9 mouse cellular contexts compared by ENCODE assay signal in the genomic region with DNA sequence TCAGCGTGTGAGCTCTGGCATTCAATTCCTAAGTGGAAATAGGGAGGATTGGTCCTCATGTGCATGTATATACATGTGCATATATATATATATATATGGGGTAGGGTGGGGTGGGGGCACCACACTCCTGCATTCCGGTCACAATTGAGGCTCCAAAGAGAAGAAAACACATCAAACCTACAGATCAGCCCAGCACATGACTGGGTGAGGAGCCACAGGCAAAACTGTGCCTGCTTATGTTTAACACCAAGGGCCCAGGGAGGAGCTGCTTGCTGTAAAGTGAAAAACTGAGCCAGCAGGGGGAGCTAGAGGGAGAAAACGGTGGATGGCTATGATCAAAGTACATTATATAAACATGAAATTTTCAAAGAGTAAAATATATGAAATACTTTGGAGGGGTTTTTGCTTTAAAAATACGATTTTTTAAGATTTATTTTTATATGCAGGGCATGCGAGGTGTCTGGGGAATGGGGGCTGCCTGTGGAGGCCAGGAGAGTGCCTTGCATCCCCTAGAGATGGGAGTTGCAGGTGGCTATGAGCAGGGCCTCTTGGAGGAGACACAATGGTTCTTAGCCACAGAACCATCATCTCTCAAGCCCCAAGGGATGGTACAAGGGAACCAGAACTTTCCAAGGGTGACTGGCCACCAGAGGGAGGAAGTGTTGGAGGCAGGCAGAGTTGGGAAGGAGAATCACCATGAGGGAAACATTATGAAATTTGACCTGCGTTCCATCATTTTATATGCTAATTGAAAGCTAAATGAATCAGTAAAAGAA. TPM values are rescaled to one million over a fixed set of nuclear protein-coding genes. Genes with fewer than 3 reads are reported as not detected.
DNase-seq lines count a peak whose midpoint lies in the region; ATAC-seq and TF ChIP-seq lines count a peak whose summit lies in the region.
"Had no signal": no experiment of that assay in that cellular context is flagged by ENCODE, and none has a peak within 500 bp of the region (broad histone marks: within the 10 kb centered on the region; RNA-seq: fewer than 3 reads in every experiment).

No protein-coding gene starts in this region.

- DNase-seq in G1E (ENCODE audit: low spot score), result peak; percentile 64
- peak; percentile 76 for DNase-seq in c-Kit-positive CD71-negative TER-119-negative erythroid progenitor cells, embryonic 14.5 days (ENCODE audit: low read depth)
- DNase-seq in forebrain, embryonic 14.5 days (ENCODE audit: low spot score), result peak; percentile 89
- peak; percentile 89 for DNase-seq in hindbrain, embryonic 11.5 days (ENCODE audit: low spot score)
- peak; percentile 73 to 91 for DNase-seq in layer of hippocampus, adult 8-10 months (ENCODE audit: low spot score in 2 of 2)
- DNase-seq in ovary, postnatal 36 days (ENCODE audit: low spot score), result peak; percentile 47
- peak; percentile 91 for DNase-seq in thymus, postnatal 4 days

- H3K4me2 ChIP-seq in forebrain, embryonic 14.5 days (ENCODE audit: low read length), result no peak overlapping the region
- H3K4me2 ChIP-seq in hindbrain, embryonic 11.5 days (replicated peaks; ENCODE audit: low read depth, low read length), result no peak overlapping the region
- H3K4me2 ChIP-seq in lung, embryonic 15.5 days, result no peak overlapping the region

- peaks cover 9% of the 10 kb centered on the region for H3K27me3 ChIP-seq in G1E (ENCODE audit: insufficient read depth, low read length)
- no peaks in the 10 kb centered on the region for H3K27me3 ChIP-seq in forebrain, embryonic 14.5 days (replicated peaks; ENCODE audit: control insufficient read depth, insufficient read depth, low read length)
- H3K27me3 ChIP-seq in hindbrain, embryonic 11.5 days (ENCODE audit: control insufficient read depth, insufficient read depth, low read length), result no peaks in the 10 kb centered on the region
- no peaks in the 10 kb centered on the region for H3K27me3 ChIP-seq in lung, embryonic 15.5 days
- H3K27me3 ChIP-seq: limb, embryonic 15.5 days had no signal

- no peak overlapping the region for H3K4me3 ChIP-seq in G1E (ENCODE audit: low read depth, low read length)
- H3K4me3 ChIP-seq in forebrain, embryonic 14.5 days (ENCODE audit: low read depth, low read length), result no peak overlapping the region
- H3K4me3 ChIP-seq in hindbrain, embryonic 11.5 days (ENCODE audit: low read depth, low read length), result no peak overlapping the region
- no peak overlapping the region for H3K4me3 ChIP-seq in lung, embryonic 15.5 days

- WGBS in forebrain, embryonic 14.5 days, result 36% methylated on average over 6 of the region's 6 CpGs
- WGBS in hindbrain, embryonic 11.5 days, result 37% methylated on average over 6 of the region's 6 CpGs
- 28% methylated on average over 6 of the region's 6 CpGs for WGBS in lung, embryonic 15.5 days

- peaks cover 59% of the 10 kb centered on the region for H3K4me1 ChIP-seq in G1E (ENCODE audit: insufficient read depth, low read depth, low read length)
- no peaks in the 10 kb centered on the region for H3K4me1 ChIP-seq in forebrain, embryonic 14.5 days (ENCODE audit: control insufficient read depth, insufficient read depth, low read length)
- H3K4me1 ChIP-seq in hindbrain, embryonic 11.5 days (replicated peaks; ENCODE audit: control insufficient read depth, insufficient read depth, low read length), result no peaks in the 10 kb centered on the region; the same call in 1 of the 2 replicates
- peaks cover 8% of the 10 kb centered on the region for H3K4me1 ChIP-seq in lung, embryonic 15.5 days

- no peaks in the 10 kb centered on the region for H3K9me3 ChIP-seq in G1E (replicated peaks)
- no peaks in the 10 kb centered on the region for H3K9me3 ChIP-seq in forebrain, embryonic 14.5 days (replicated peaks; ENCODE audit: control insufficient read depth, low read length)
- no peaks in the 10 kb centered on the region for H3K9me3 ChIP-seq in hindbrain, embryonic 11.5 days (ENCODE audit: control insufficient read depth, low read length)
- H3K9me3 ChIP-seq in lung, embryonic 15.5 days, result no peaks in the 10 kb centered on the region
- H3K9me3 ChIP-seq: limb, embryonic 15.5 days had no signal

- no peak overlapping the region for H3K9ac ChIP-seq in forebrain, embryonic 14.5 days (ENCODE audit: low read length)
- H3K9ac ChIP-seq in hindbrain, embryonic 11.5 days (ENCODE audit: low read depth, low read length), result no peak overlapping the region
- H3K9ac ChIP-seq in lung, embryonic 15.5 days, result no peak overlapping the region
- H3K9ac ChIP-seq: limb, embryonic 15.5 days had no signal

- H3K36me3 ChIP-seq in G1E (replicated peaks), result no peaks in the 10 kb centered on the region
- no peaks in the 10 kb centered on the region for H3K36me3 ChIP-seq in forebrain, embryonic 14.5 days (ENCODE audit: control insufficient read depth, insufficient read depth, low read length)
- no peaks in the 10 kb centered on the region for H3K36me3 ChIP-seq in hindbrain, embryonic 11.5 days (ENCODE audit: control insufficient read depth, insufficient read depth, low read length)
- no peaks in the 10 kb centered on the region for H3K36me3 ChIP-seq in lung, embryonic 15.5 days
- H3K36me3 ChIP-seq: limb, embryonic 15.5 days had no signal

- ATAC-seq in G1E (ENCODE audit: extremely low read depth, insufficient number of reproducible peaks, low FRiP score, poor library complexity, severe bottlenecking), result no peak
- peak; percentile 60 for ATAC-seq in forebrain, embryonic 14.5 days
- ATAC-seq in hindbrain, embryonic 11.5 days (ENCODE audit: low FRiP score), result peak; percentile 40; the same call in 1 of the 2 replicates
- peak; percentile 39; the same call in 1 of the 2 replicates for ATAC-seq in lung, embryonic 15.5 days (ENCODE audit: borderline replicate concordance, extremely low read depth, low FRiP score, low TSS enrichment)

- no peak overlapping the region for H3K27ac ChIP-seq in forebrain, embryonic 14.5 days (ENCODE audit: low read depth, low read length)
- no peak overlapping the region for H3K27ac ChIP-seq in hindbrain, embryonic 11.5 days (ENCODE audit: low read depth, low read length)
- no peak overlapping the region for H3K27ac ChIP-seq in lung, embryonic 15.5 days
- H3K27ac ChIP-seq: limb, embryonic 15.5 days had no signal

- peak; percentile 33; the same call in 1 of the 2 replicates for TF ChIP-seq CTCF in G1E (IDR thresholded peaks at IDR 0.05; ENCODE audit: low read depth, low read length)

RNA-seq across cellular contexts. Expression of a gene that starts 38.4 kb away (rescaled TPM):
- 393 and 534 TPM in 2 replicates for total RNA-seq in G1E (2014; fragmentation: Nextera tagmentation)
- total RNA-seq in G1E (2017), result 60.3 and 62.5 TPM in 2 replicates
- 5.2 and 5.9 TPM in 2 replicates for polyA plus RNA-seq in G1E (2012)
- polyA plus RNA-seq in forebrain, embryonic 14.5 days (2014; fragmentation: Nextera tagmentation; extraction: Ambion mirVana), result not detected in 2 replicates
- not detected in 2 replicates for polyA plus RNA-seq in hindbrain, embryonic 11.5 days (2014; fragmentation: Nextera tagmentation; extraction: Ambion mirVana)
- total RNA-seq in layer of hippocampus, adult 8-10 months (2022), result under 1 TPM; 0.12 to 0.36 (median 0.29) TPM
- polyA plus RNA-seq in lung, embryonic 15.5 days (2015; fragmentation: Nextera tagmentation; extraction: Ambion mirVana), result not detected in 2 replicates
- polyA plus RNA-seq: limb, embryonic 15.5 days had no signal
